Mouse (Mus musculus): ENCODE measurements around the gene Zc2hc1c. TPM values are rescaled to one million over a fixed set of nuclear protein-coding genes. Genes with fewer than 3 reads are reported as not detected.

Gene Zc2hc1c
- polyA plus RNA-seq, 1 experiment from 2014 or later, result 0.93 TPM

- ATAC-seq (ENCODE audit: low FRiP score, low TSS enrichment) (no peak), DNase-seq (ENCODE audit: low spot score) (no peak)
- Histone ChIP-seq H3K4me2 (replicated peaks; ENCODE audit: low read depth) (no peak overlapping the region), H3K9ac (ENCODE audit: low read length) (no peak overlapping the region), H3K4me1 (replicated peaks; ENCODE audit: control insufficient read depth, insufficient read depth) (0 out of 2 replicates have a peak, but pooled peaks cover 2% of the 10 kb centered on the region), H3K9me3 (ENCODE audit: control insufficient read depth, low read length) (no peaks in the 10 kb centered on the region), H3K27me3 (ENCODE audit: control insufficient read depth, insufficient read depth, low read length) (no peaks in the 10 kb centered on the region), H3K4me3 (ENCODE audit: low read depth, low read length) (no peak overlapping the region), H3K36me3 (ENCODE audit: control insufficient read depth, insufficient read depth, low read length) (peaks cover 17% of the 10 kb centered on the region), H3K27ac (replicated peaks) (no peak overlapping the region)
- WGBS, result 45% methylated on average over 11 of the region's 11 CpGs
- no peak for TF ChIP-seq EP300 (optimal IDR thresholded peaks at IDR 0.05)
Observed at GRCm38 (mm10) chr12:85298127-85298834, 9.9 kb downstream of the Zc2hc1c start.

GRCm38 (mm10) chr12:85298835-85299180, 10.4 kb downstream of the Zc2hc1c start:
- WGBS, result 69% methylated on average over 1 of the region's 1 CpGs

GRCm38 (mm10) chr12:85303256-85303655, 14.9 kb downstream of the Zc2hc1c start:
- ATAC-seq (ENCODE audit: low FRiP score, low TSS enrichment) (no peak), DNase-seq (ENCODE audit: low spot score) (no peak)
- no peak overlapping the region for H3K27ac ChIP-seq (replicated peaks)
- WGBS, result 46% methylated on average over 2 of the region's 2 CpGs
- no peaks in the 10 kb centered on the region for H3K27me3 ChIP-seq (ENCODE audit: control insufficient read depth, insufficient read depth, low read length)
- no peak overlapping the region for H3K4me2 ChIP-seq (replicated peaks; ENCODE audit: low read depth)
- H3K9ac ChIP-seq (ENCODE audit: low read length), result no peak overlapping the region
- H3K9me3 ChIP-seq (ENCODE audit: control insufficient read depth, low read length), result no peaks in the 10 kb centered on the region
- no peaks in the 10 kb centered on the region for H3K4me1 ChIP-seq (replicated peaks; ENCODE audit: control insufficient read depth, insufficient read depth)
- H3K36me3 ChIP-seq (ENCODE audit: control insufficient read depth, insufficient read depth, low read length), result peaks cover 32% of the 10 kb centered on the region
- no peak overlapping the region for H3K4me3 ChIP-seq (ENCODE audit: low read depth, low read length)
- no peak for TF ChIP-seq EP300 (optimal IDR thresholded peaks at IDR 0.05)
- no peak for TF ChIP-seq CTCF (IDR thresholded peaks at IDR 0.05; ENCODE audit: low read depth)

More at GRCm38 (mm10) chr12:85298835-85299180, 10.4 kb downstream of the Zc2hc1c start:
- TF ChIP-seq EP300 (optimal IDR thresholded peaks at IDR 0.05) (no peak), CTCF (IDR thresholded peaks at IDR 0.05; ENCODE audit: low read depth) (no peak)
- H3K27me3 ChIP-seq (ENCODE audit: control insufficient read depth, insufficient read depth, low read length), result no peaks in the 10 kb centered on the region
- H3K4me1 ChIP-seq (replicated peaks; ENCODE audit: control insufficient read depth, insufficient read depth), result 0 out of 2 replicates have a peak, but pooled peaks cover 2% of the 10 kb centered on the region
- ATAC-seq (ENCODE audit: low FRiP score, low TSS enrichment) (no peak), DNase-seq (ENCODE audit: low spot score) (no peak)
- no peak overlapping the region for H3K4me2 ChIP-seq (replicated peaks; ENCODE audit: low read depth)
- H3K9me3 ChIP-seq (ENCODE audit: control insufficient read depth, low read length), result no peaks in the 10 kb centered on the region
- no peak overlapping the region for H3K9ac ChIP-seq (ENCODE audit: low read length)
- no peak overlapping the region for H3K4me3 ChIP-seq (ENCODE audit: low read depth, low read length)
- peaks cover 19% of the 10 kb centered on the region for H3K36me3 ChIP-seq (ENCODE audit: control insufficient read depth, insufficient read depth, low read length)
- 0 out of 2 replicates have a peak overlapping the region, but pooled peaks have one; percentile 36 for H3K27ac ChIP-seq (replicated peaks)

- no peak for DNase-seq (ENCODE audit: low spot score)
- Histone ChIP-seq H3K36me3 (ENCODE audit: control insufficient read depth, insufficient read depth, low read length) (peaks cover 43% of the 10 kb centered on the region), H3K4me2 (replicated peaks; ENCODE audit: low read depth) (no peak overlapping the region), H3K4me1 (replicated peaks; ENCODE audit: control insufficient read depth, insufficient read depth) (no peaks in the 10 kb centered on the region), H3K27me3 (ENCODE audit: control insufficient read depth, insufficient read depth, low read length) (no peaks in the 10 kb centered on the region), H3K4me3 (ENCODE audit: low read depth, low read length) (no peak overlapping the region), H3K9me3 (ENCODE audit: control insufficient read depth, low read length) (no peaks in the 10 kb centered on the region), H3K27ac (replicated peaks) (no peak overlapping the region), H3K9ac (ENCODE audit: low read length) (no peak overlapping the region)
- TF ChIP-seq EP300 (optimal IDR thresholded peaks at IDR 0.05), result no peak
- 0 out of 2 replicates have a peak, but pooled peaks have one; percentile 1 for TF ChIP-seq CTCF (IDR thresholded peaks at IDR 0.05; ENCODE audit: low read depth)
- ATAC-seq (ENCODE audit: low FRiP score, low TSS enrichment), result no peak
- 59% methylated on average over 4 of the region's 4 CpGs for WGBS
Observed at GRCm38 (mm10) chr12:85304725-85305124, 16.3 kb downstream of the Zc2hc1c start.

- peak; percentile 100 for TF ChIP-seq CTCF (IDR thresholded peaks at IDR 0.05; ENCODE audit: low read depth)
- TF ChIP-seq EP300 (optimal IDR thresholded peaks at IDR 0.05), result no peak
- 39% methylated on average over 16 of the region's 16 CpGs for WGBS
- Histone ChIP-seq H3K27me3 (ENCODE audit: control insufficient read depth, insufficient read depth, low read length) (no peaks in the 10 kb centered on the region), H3K27ac (replicated peaks) (peak overlapping the region; percentile 63), H3K4me2 (replicated peaks; ENCODE audit: low read depth) (peak overlapping the region; percentile 39), H3K36me3 (ENCODE audit: control insufficient read depth, insufficient read depth, low read length) (peaks cover 45% of the 10 kb centered on the region), H3K4me1 (replicated peaks; ENCODE audit: control insufficient read depth, insufficient read depth) (no peaks in the 10 kb centered on the region), H3K9ac (ENCODE audit: low read length) (no peak overlapping the region), H3K9me3 (ENCODE audit: control insufficient read depth, low read length) (no peaks in the 10 kb centered on the region), H3K4me3 (ENCODE audit: low read depth, low read length) (peak overlapping the region; percentile 17; the same call in 1 of the 2 replicates)
- DNase-seq (ENCODE audit: low spot score) (peak; percentile 84), ATAC-seq (ENCODE audit: low FRiP score, low TSS enrichment) (peak; percentile 72)
Observed at GRCm38 (mm10) chr12:85305247-85305892, 17.0 kb downstream of the Zc2hc1c start.

- Histone ChIP-seq H3K27me3 (ENCODE audit: control insufficient read depth, insufficient read depth, low read length) (no peaks in the 10 kb centered on the region), H3K27ac (replicated peaks) (no peak overlapping the region), H3K9ac (ENCODE audit: low read length) (no peak overlapping the region), H3K4me1 (replicated peaks; ENCODE audit: control insufficient read depth, insufficient read depth) (no peaks in the 10 kb centered on the region), H3K4me3 (ENCODE audit: low read depth, low read length) (no peak overlapping the region), H3K9me3 (ENCODE audit: control insufficient read depth, low read length) (no peaks in the 10 kb centered on the region), H3K36me3 (ENCODE audit: control insufficient read depth, insufficient read depth, low read length) (peaks cover 36% of the 10 kb centered on the region), H3K4me2 (replicated peaks; ENCODE audit: low read depth) (no peak overlapping the region)
- TF ChIP-seq EP300 (optimal IDR thresholded peaks at IDR 0.05) (no peak), CTCF (IDR thresholded peaks at IDR 0.05; ENCODE audit: low read depth) (no peak)
- no peak for DNase-seq (ENCODE audit: low spot score)
- no peak for ATAC-seq (ENCODE audit: low FRiP score, low TSS enrichment)
- 84% methylated on average over 3 of the region's 3 CpGs for WGBS
Observed at GRCm38 (mm10) chr12:85308651-85309050, 20.3 kb downstream of the Zc2hc1c start.
